Mouse (Mus musculus): ENCODE data around the gene Mmab.

DNA sequence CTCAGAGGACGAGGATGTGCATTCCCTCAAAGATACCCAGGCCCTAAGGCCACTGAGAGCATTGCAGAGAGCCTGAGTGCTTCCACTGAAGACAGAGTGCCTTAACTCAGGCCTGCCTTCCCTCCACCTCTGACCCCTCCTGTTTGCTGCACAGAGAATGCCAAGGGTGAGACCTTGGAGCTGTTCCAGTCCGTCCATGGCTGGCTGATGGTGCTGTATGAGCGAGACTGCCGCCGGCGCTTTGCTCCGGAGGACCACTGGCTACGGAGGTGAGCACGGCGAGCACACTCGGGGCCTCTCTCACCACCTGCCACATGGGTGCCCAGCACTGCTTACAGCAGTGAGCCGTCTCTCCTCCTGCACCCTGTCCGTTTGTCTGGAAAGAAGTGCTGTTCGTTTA lies 37.3 kb downstream of the Mmab start:
- TF ChIP-seq CTCF (IDR thresholded peaks at IDR 0.05; ENCODE audit: low read depth, low read length) (no peak), POLR2A (IDR thresholded peaks at IDR 0.05; ENCODE audit: borderline replicate concordance, low read depth, low read length) (no peak)

Data from bone marrow macrophage, adult 2 months (primary cell).